Mouse (Mus musculus): ENCODE measurements at regions not wholly inside any gene's neighbourhood (a gene's known extent, or its start where the extent isn't known, plus 50 kb on each side); places are given as distances from the start of the nearest gene placed in this dataset.
A peak's percentile ranks its signal among the peaks of the same experiment; 100 is the strongest.
"Not testable (repeated sequence)": the region's sequence is repeated elsewhere in the genome, so short reads cannot be mapped to it uniquely, and the experiment has no call there.

DNA sequence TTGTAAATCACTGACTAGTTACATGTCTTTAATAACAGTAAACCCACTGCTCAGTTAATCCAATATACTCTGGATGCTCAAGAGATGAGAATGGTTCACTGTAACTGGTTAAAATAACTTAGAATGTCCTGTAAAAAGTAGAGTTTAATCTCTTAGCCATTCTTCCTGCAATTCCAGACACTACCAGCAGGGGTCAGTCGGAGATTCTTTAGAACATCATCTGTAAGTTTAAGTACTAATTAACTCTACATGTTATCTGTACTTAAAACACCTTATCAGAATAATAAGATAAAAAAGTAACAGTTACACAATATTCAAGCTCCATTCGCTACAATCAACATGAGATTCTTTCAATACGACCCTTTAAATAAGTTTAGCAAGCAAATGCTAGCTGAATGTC, 58.7 kb upstream of the Olig3 start:
- DNase-seq: no peak

GRCm38 (mm10) chr10:19295388-19296013, 60.8 kb upstream of the Olig3 start:
- no peak for DNase-seq

- no peak for DNase-seq
Observed at GRCm38 (mm10) chr10:19291474-19291873, 64.9 kb upstream of the Olig3 start.

- not testable (repeated sequence) for DNase-seq
Observed at GRCm38 (mm10) chr10:19291039-19291438, 65.3 kb upstream of the Olig3 start.

- DNase-seq: no peak
Observed at GRCm38 (mm10) chr10:19282166-19282565, 74.2 kb upstream of the Olig3 start.

GRCm38 (mm10) chr10:19281021-19281420, 75.3 kb upstream of the Olig3 start:
- DNase-seq: no peak

GRCm38 (mm10) chr10:19278189-19278842, 78.0 kb upstream of the Olig3 start:
- DNase-seq: no peak

DNA sequence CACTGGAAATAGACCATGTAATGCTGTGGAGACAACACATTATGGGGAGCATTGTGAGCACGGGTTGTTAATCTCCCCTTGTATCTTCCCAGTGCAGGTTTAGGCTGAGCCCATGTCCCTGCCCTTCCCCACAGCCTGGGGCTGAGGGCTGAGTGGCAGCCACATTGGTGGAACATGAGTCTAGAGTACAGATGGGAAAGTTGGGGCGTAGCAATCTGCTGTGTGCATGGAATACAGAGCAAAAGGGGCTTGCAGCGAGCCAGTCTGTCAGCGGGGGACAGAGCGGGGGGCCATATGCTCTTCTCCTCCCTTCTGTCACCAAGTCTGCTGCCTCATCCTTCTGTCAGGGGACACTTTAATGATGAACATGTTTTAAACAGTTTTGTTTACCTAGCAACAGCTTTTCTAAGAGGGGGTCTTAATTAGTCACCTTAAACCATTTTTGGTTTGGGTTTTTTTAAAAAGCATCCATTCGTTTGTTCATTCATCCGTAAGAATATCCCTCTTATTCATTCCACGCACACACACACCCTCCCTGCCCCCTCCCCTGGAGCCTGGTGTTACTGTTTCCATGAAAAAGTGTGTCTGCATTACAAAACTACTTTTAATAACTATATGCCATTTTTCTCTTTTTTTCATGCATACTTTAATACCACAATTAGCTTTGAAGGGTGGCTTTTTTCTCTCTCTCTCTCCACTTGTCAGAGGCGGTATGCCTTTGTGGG, 79.1 kb upstream of the Olig3 start:
- no peak for DNase-seq

- DNase-seq: no peak
Observed at GRCm38 (mm10) chr10:19274985-19275384, 81.3 kb upstream of the Olig3 start.

DNA sequence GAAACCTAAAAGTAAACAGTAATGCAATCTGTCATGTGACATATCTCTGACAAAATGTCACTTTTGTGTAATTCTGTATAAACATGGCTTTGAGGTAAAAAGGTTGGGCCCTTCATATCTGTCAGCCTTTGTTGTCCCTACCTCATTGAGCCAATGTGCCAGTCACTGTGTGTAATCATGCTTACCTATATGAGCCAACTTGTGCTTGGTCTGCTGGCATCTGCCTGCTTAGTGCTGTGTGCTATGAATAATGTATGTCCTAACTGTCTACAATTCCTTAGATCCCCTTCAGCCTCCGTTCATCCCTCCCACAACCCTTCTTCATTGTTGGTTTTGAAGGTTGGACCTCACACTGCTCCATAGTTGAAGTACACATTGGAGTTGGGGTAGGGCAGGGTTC, 86.9 kb upstream of the Olig3 start:
- DNase-seq: no peak

GRCm38 (mm10) chr10:19268051-19268450, 88.3 kb upstream of the Olig3 start:
- DNase-seq: no peak

- peak; percentile 2 for DNase-seq
Observed at GRCm38 (mm10) chr10:19240102-19240759, 116.1 kb upstream of the Olig3 start.

GRCm38 (mm10) chr10:19216240-19216639, 140.1 kb upstream of the Olig3 start:
- DNase-seq: no peak

DNA sequence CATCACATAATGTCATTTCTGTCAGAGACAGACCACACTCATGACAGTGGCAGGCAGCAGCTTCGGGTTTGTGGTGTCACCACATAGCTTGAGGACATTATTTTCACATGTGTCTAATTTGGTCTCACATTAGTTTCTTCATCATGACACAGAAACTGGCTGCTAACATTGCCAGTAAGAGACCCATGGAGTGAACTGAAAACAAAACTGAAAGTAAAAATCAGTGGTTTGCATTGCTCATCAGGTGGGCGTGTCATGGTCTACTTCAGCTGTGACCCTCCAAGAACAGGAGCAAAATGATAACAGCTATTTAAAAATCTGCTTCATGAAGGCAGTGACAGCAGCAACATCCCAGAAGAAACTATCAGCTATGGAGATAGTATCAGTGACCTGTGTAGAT, 146.6 kb upstream of the Olig3 start:
- DNase-seq: no peak

DNA sequence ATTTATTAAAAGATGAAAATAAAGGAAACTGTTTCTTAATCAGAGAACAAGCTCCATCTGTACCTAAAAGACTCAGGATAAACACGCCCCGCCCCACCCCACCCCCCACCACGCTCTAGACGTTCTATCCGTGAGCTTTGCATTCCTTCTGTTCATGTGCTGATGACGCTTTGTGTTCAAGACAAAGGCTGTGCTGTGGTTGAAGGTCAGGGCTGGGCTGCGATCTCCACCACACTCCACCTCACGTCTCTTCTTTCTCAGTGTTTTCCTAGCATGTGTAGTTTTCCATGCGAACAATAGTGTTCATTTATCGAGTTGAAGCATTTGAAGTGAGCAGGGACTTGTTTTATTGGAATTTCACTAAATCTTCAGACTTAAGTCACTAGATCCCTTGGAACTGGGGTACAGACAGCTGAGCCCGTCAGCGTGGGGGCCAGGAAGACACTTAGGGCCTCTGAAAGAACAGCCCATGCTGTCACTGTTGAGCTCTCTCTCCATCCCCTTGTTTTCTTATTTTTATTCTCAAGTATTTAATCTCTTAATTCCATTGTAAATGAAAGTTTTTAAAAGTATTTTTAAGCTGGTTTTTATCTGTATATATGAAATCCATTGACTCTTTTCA, 148.1 kb upstream of the Olig3 start:
- DNase-seq: no peak

DNA sequence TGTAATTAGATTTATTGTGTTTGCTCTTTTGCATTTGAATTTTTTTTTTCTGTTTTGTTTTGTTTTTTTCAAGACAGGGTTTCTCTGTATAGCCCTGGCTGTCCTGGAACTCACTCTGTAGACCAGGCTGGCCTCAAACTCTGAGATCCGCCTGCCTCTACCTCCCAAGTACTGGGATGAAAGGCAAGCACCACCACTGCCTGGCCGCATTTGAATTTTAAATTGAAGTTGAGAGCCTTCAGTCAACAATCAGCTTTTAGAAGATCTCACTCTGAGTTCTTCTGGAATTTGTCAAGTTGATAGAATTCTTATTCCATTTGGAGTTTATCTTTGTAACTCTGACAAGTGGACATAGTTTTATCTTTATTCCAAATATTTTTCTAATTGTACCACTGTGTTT, 148.8 kb upstream of the Olig3 start:
- DNase-seq: no peak

DNA sequence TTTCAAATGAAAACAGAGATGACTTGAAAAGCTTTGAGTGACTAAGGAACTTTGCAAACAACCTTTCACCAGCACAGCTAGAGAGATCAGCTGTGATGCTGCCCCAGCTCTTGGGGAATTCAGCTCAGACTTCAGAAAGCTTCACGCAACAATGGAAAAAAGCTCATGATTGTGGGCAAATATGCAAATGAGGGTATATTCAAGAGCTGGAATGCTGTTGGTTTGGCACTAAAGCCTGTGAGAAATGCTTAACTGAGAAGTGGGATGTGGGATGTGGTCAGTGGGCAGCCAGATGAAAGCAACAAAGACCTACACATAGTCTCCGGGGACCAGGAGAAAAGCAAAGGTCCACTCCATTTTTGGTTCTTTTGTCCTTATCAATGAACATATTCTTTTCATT, 156.0 kb upstream of the Olig3 start:
- DNase-seq: no peak

DNA sequence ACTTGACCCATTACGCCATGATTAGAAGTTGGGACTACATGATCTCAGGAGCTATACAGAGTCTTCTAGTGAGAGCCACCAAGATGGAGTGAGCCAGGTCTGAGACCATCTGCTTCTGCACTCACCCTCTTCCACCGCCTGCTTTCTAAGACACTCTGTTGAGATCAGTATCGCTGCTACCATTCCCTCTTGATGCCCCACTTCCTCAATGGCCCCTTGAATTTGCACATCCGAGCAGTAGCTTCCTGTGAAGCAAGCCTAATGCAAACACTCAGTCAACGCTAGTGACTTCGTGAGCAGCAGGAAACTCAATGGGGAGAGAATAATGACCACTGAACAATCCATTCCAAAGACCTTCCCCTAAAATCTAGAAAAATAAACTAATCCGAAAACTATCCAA, 160.7 kb upstream of the Olig3 start:
- DNase-seq: no peak

GRCm38 (mm10) chr10:19194646-19195045, 161.7 kb upstream of the Olig3 start:
- no peak for DNase-seq

DNA sequence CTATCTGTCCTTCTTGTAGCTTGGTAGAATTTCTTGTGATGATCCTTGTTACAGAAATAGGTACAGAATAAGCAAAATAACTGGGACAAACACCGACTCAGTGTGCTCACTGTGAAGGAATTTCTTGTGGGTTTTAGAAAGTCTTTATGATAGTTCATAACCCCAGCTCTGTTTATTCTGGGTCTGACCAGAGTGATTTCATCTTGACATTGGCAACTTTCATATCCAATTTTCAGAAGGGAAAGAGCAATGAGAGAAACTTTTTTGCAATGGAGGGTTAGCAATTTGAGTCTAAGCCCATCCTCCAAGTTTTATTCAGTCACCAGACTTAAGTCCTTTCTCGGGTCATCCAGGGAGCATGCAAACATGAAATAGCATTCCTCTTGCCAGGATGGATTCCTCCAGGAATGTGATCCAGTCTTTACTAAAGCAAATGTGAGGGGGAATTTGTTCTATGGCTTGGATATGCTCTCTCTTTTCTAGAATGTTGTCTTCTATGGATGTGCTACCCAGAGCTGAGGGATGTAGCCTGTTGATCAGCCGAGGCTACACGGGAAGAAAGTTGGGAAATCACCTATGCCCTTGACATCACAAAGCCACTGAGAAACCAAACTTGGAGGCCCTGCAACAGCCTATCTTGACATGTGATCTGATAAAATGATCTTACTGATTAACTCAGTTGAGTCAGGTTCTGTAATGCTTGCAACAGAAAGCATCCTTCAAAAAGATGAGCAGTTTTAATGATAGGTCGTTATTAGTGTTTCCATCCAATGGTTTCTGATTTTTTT, 163.2 kb upstream of the Olig3 start:
- no peak for DNase-seq

DNA sequence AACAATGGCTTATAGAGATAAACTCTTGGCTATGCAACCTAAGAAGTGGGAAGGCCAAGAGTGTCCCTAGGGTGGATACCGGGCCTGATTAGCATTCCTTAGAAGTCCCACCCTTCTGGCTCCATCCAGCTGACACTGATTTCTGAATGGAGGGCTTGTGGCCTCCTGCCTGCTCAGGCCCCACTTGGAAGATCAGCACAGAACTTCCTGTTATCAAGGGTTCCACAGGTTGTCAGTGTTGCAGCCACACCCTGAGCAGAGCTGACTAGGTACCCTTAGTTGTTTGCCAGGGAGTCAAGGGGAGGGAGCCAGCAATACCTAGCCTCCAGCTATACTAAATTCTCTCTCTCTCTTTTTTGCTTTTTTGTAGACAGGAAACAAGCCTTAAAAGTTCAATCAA, 164.1 kb upstream of the Olig3 start:
- no peak for DNase-seq

DNA sequence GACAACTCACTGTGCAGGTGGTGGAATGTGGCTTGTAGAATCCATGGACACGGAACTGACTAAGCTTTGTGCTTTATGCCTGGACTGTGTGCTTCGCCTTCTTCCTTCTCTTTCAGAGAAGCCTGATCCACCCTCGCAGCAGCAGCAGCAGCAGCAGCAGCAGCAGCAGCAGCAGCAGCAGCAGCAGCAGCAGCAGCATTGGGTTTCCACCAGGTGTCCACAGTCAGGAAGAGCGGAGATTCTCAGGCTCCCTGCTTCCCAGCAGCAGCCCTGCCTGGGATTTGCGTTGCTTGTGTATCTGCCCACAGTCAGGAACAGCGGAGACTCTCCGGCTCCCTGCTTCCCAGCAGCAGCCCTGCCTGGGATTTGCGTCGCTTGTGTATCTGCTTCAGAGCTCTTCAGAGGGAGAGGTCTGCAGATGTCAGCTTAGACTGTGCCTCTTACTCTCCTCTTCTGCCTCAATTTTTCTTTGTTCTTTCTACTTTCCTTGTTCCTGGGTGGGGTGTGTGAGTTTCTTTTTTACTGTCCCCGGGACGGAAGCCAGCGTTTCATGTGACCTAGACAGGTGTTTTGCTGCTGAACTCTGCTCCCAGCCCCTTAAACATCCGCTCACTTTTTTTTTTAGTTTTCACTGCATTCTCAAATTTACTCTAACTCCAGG, 168.1 kb upstream of the Olig3 start:
- DNase-seq: no peak

Measured in adrenal gland, adult 8-10 months (tissue).